Mouse (Mus musculus) midbrain, embryonic 15.5 days (tissue): ENCODE results near the gene Ky. TPM values are rescaled to one million over a fixed set of nuclear protein-coding genes. Genes with fewer than 3 reads are reported as not detected.

ENCODE experiments used
- ATAC-seq: fragments of 200-750 bp; cut with Nextera tagmentation; replicated peaks from 2 replicates; pipeline ENCODE4 v1.8.0; 2017; ENCODE audit warnings: moderate TSS enrichment
- H3K27ac ChIP-seq: fragments of 300-500 bp; sonication (generic); 2 replicates; pipeline ENCODE4 v1.5.1; 2015; ENCODE audit warnings: mild to moderate bottlenecking, inconsistent platforms
- H3K27me3 ChIP-seq: fragments of 300-500 bp; sonication (generic); replicated peaks from 2 replicates; pipeline ENCODE4 v1.6.1; 2015; ENCODE audit warnings: inconsistent platforms
- H3K36me3 ChIP-seq: fragments of 300-500 bp; sonication (generic); replicated peaks from 2 replicates; pipeline ENCODE4 v1.6.1; 2015; ENCODE audit warnings: inconsistent platforms
- H3K4me1 ChIP-seq: fragments of 300-500 bp; sonication (generic); 2 replicates; pipeline ENCODE4 v1.6.1; 2015; ENCODE audit warnings: inconsistent platforms
- H3K4me2 ChIP-seq: fragments of 300-500 bp; sonication (generic); 2 replicates; pipeline ENCODE4 v1.6.1; 2015; ENCODE audit warnings: inconsistent platforms, mild to moderate bottlenecking, moderate library complexity
- H3K4me3 ChIP-seq: fragments of 300-500 bp; sonication (generic); 2 replicates; pipeline ENCODE4 v1.5.1; 2015; ENCODE audit warnings: mild to moderate bottlenecking, inconsistent platforms
- H3K9ac ChIP-seq: fragments of 300-500 bp; sonication (generic); 2 replicates; pipeline ENCODE4 v1.6.1; 2015; ENCODE audit warnings: mild to moderate bottlenecking, inconsistent platforms
- H3K9me3 ChIP-seq: fragments of 300-500 bp; sonication (generic); 2 replicates; pipeline ENCODE4 v1.6.1; 2016; ENCODE audit warnings: inconsistent platforms
- WGBS: fragments of 180-500 bp; shearing (Covaris S2); methylation state at CpG from one replicate; pipeline ENCODE4 v1.1.7; 2015; ENCODE audit warnings: mixed read lengths; 5-methylcytosine and 5-hydroxymethylcytosine counted together
- polyA plus RNA-seq: library from polyadenylated mRNA; unstranded; fragments of >200 nt; fragmentation: Nextera tagmentation; extraction: Ambion mirVana; gene quantifications from 2 replicates; pipeline ENCODE4 v1.2.1, GENCODE M21; 2015

The Ky gene
- polyA plus RNA-seq, 1 experiment from 2014 or later = 0.80 TPM

DNA sequence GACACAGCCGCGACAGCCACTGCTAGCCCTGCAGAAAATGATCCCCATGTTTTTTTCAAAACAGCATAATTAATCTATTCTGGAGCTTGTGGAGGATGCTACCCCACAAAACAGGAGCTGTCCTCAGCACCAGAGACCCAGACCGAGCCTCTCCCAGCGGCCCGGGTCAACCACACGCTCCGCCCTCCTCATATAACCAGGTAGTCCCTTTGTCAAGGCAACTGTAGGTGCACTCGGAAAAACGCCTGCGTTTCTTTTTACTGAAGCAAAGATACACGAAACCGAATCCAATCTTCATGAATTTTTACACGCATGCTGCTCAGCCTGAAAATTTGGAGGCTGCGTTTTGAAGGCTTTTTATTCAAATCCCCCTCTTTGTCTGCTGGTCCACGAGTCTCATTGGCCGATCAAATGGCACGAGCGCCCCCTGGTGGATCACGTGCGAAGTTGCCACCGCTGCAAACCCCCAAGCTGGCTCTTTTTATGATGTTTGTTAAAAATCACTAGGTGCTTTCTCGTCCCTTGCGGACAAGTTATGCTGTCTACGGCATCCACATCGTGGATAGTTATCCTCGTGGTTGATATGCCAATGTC lies 39.3 kb downstream of the Ky start:
- peak overlapping the region; percentile 95 for H3K27ac ChIP-seq
- H3K36me3 ChIP-seq = no peaks in the 10 kb centered on the region
- H3K9ac ChIP-seq = peak overlapping the region; percentile 46
- WGBS = under 1% methylated on average over 26 of the region's 26 CpGs
- H3K4me1 ChIP-seq = peaks cover 48% of the 10 kb centered on the region
- H3K27me3 ChIP-seq = no peaks in the 10 kb centered on the region
- peak overlapping the region; percentile 58 for H3K4me2 ChIP-seq
- no peaks in the 10 kb centered on the region for H3K9me3 ChIP-seq
- ATAC-seq = peak; percentile 72
- H3K4me3 ChIP-seq = peak overlapping the region; percentile 28

DNA sequence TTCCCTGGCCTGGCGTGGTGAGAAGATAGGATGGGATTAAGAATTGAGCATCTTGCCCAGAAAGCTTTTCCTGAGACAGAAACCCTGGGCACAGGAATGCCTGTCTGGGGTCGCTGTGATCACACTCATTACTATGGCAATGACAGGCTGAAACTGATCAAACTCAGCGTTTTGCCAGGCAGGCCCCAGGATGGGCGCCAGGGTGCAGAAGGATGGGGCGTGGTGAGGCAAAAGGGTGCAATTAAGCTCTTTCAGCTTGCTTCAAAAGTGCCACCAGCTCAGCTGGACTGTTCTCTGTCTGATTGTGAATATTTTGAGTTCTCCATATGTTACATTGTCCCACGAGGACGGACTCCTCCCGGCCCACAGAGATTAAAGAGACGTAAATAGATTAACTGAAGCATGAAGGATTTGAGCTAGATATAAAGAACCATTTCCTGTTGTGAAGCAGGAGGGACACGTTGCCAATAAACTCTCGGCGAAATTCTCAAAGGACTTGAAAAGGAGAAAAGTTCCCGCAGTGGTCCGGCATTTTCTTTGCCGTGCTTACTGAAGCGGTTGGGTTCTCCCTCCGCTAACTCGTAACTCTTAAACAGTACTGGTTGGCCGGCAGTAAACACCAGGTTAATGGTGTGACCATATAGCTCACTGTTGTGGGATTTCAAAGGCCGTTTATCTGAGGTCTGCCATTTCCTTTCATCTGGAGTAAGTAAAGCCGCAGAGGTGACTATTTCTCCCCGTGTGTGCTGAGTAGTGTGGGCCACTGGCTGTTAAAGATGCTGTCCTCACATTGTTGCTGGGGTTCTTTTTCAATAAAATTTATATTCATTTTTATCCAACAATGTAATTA lies 40.1 kb downstream of the Ky start:
- Histone ChIP-seq H3K4me2 (peak overlapping the region; percentile 58), H3K36me3 (no peaks in the 10 kb centered on the region), H3K9ac (peak overlapping the region; percentile 46), H3K9me3 (no peaks in the 10 kb centered on the region), H3K27me3 (no peaks in the 10 kb centered on the region), H3K27ac (peak overlapping the region; percentile 95), H3K4me1 (peaks cover 48% of the 10 kb centered on the region), H3K4me3 (peak overlapping the region; percentile 7; the same call in 1 of the 2 replicates)
- peak; percentile 31 for ATAC-seq
- 10% methylated on average over 22 of the region's 22 CpGs for WGBS

DNA sequence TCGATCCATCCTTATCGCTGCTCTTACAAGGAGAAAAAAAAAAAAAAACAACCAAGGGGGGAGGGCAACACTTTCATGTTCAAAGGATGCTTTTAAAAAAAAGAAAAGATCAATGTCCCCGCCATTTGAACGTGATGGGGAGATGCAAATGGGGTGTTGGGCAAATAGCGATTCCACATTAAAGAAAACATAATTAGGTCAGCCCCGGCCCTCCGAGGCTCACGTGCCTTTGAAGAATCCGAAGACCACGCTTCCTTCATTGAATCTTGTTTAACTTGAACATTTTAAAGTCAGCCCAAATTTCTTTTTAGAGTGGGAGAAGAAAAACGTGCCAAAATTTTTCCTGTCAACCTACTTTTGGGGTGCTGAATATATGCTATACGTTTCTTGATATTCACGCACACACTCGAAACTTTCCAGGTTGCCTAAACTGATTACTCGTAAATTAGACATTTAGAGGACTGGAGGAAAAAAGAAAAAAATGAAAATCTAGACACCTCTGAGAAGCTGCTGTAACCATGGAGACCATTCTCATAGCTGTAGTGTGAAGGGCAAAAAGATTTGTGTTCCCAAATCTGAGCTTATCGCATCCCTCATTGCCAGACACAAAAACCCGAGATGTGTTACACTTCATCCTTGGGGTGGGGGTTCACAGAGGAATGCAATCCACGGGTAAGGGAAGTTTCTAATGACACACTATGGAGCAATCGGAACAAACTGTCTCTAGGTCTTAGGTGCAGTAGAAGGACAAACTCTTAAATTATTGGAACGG lies 40.9 kb downstream of the Ky start:
- no peak overlapping the region for H3K4me3 ChIP-seq
- WGBS = 22% methylated on average over 20 of the region's 20 CpGs
- H3K9ac ChIP-seq = peak overlapping the region; percentile 2; the same call in 1 of the 2 replicates
- peak overlapping the region; percentile 95 for H3K27ac ChIP-seq
- H3K4me2 ChIP-seq = peak overlapping the region; percentile 58
- no peaks in the 10 kb centered on the region for H3K9me3 ChIP-seq
- H3K4me1 ChIP-seq = peaks cover 48% of the 10 kb centered on the region
- no peaks in the 10 kb centered on the region for H3K27me3 ChIP-seq
- ATAC-seq = no peak
- no peaks in the 10 kb centered on the region for H3K36me3 ChIP-seq

DNA sequence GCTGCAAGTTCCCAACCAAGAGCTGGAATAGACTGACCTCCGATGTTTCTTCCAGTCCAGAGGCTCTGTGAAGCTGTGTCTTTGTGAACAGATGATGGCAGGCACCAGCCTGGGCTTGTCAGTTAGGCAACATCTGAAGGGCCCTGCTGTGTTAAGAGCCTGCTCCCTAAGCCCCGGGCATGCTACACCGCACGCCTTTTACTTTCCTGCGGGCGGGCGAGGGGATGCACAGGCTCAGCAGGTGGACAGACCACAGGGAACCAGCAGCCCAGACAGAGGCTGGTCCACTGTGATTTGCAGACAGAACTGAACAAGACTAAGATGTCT lies 41.4 kb downstream of the Ky start:
- ATAC-seq = no peak
- Histone ChIP-seq H3K27ac (peak overlapping the region; percentile 72), H3K9ac (peak overlapping the region; percentile 6; the same call in 1 of the 2 replicates), H3K9me3 (no peaks in the 10 kb centered on the region), H3K36me3 (no peaks in the 10 kb centered on the region), H3K4me3 (no peak overlapping the region), H3K4me2 (peak overlapping the region; percentile 58), H3K27me3 (no peaks in the 10 kb centered on the region), H3K4me1 (peaks cover 48% of the 10 kb centered on the region)
- 23% methylated on average over 7 of the region's 7 CpGs for WGBS

DNA sequence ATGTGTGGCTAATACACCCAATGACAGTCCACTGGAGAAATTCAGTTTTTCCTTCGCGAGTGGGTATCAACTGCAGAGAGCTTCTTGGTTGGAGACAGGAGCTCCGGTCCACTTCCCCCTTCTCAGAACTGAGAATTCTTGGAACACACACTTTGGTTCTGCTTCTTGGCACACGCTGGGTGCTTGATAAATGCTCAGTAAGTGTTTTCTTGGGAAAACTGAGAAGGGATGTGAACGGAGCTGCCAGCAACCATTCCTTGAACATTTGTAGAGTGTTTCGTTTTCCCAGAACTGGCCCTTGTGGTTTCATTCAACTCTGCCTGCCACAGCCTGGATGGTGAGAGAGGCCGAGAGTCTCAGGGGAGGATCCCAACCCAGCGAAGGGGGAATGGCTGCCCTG lies 43.7 kb downstream of the Ky start:
- Histone ChIP-seq H3K9ac (no peak overlapping the region), H3K36me3 (no peaks in the 10 kb centered on the region), H3K4me3 (no peak overlapping the region), H3K9me3 (no peaks in the 10 kb centered on the region), H3K27ac (no peak overlapping the region), H3K27me3 (no peaks in the 10 kb centered on the region), H3K4me1 (peaks cover 29% of the 10 kb centered on the region), H3K4me2 (no peak overlapping the region)
- WGBS = 84% methylated on average over 8 of the region's 8 CpGs
- no peak for ATAC-seq

DNA sequence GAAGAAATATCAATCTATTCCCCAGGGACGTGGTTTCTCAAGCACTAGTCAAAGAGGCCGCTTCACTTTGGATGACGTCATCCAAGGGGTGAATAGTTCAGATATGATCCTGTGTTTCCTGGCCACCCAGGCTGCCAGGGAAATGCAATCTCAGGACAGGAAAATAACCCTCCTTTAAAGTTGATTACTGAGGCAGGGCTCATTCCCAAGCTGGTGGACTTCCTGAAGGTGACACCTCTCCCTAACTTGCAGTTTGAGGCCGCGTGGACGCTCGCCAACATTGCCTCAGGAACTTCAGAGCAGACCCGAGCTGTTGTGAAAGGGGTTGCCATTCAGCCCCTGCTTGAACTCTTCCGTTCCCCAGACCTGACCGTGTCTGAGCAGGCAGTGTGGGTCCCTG lies 46.2 kb downstream of the Ky start:
- Histone ChIP-seq H3K9me3 (no peaks in the 10 kb centered on the region), H3K27me3 (no peaks in the 10 kb centered on the region), H3K4me1 (peaks cover 10% of the 10 kb centered on the region), H3K4me2 (no peak overlapping the region), H3K9ac (no peak overlapping the region), H3K36me3 (no peaks in the 10 kb centered on the region), H3K27ac (no peak overlapping the region), H3K4me3 (no peak overlapping the region)
- ATAC-seq = no peak
- 87% methylated on average over 10 of the region's 10 CpGs for WGBS

DNA sequence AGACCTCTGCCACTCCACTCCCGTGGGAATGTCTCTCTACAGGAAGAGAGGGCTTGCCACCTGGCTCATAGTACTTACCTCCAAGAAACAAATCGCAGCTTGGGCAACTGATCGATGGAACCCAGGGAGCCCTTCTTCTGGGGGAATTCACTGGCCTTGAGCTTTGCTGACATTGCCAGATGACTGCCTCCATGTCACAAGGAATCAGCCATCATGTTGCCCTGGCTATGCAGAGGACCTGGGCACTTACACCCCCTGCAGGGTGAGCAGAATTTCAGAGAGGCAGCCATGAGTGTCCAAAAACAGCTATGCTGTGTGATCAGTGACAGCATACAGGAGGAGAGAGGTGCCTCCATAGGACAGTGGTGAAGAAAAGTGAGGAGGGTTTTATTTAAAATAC lies 48.2 kb downstream of the Ky start:
- no peak overlapping the region for H3K27ac ChIP-seq
- no peaks in the 10 kb centered on the region for H3K36me3 ChIP-seq
- ATAC-seq = no peak
- no peak overlapping the region for H3K9ac ChIP-seq
- H3K4me2 ChIP-seq = no peak overlapping the region
- H3K9me3 ChIP-seq = no peaks in the 10 kb centered on the region
- H3K27me3 ChIP-seq = no peaks in the 10 kb centered on the region
- no peaks in the 10 kb centered on the region for H3K4me1 ChIP-seq
- H3K4me3 ChIP-seq = no peak overlapping the region
- 78% methylated on average over 3 of the region's 3 CpGs for WGBS

DNA sequence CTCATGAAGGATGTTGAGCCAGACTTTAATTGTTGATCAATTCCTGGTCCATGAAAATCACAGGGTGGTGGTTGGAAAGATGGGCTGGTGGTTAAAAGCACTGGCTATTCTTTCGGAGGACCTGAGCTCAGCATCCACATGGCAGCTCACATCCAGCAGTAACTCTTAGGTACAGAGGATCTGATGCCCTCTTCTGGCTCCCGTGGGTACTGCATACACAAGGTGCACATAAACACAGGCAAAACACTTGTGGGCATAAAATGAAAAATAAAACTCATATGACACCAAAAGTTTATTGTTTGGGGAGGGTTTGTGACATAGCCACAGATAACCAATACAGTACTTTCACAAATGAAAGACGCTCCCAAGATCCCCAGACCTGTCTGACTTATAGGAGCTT lies 52.9 kb downstream of the Ky start:
- WGBS = 89% methylated on average over 3 of the region's 3 CpGs

DNA sequence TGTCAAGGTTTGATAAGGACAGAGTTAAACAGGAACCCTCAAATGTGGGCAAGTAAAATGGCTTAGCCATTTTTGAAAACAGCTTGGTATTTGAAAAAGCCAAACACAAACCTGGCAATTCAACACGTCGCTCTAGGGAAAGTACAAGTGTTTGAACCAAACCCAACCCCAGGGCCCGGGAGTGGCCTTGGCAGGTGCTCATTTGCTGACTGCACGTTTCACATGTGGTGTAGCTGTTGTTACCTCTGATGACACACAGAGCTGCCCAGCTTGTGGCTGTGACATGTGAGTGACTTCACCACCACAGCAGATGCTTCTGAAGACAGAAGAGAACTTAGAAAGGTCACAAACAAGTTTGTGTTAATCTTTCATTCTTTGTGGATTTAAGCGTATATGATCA lies 67.3 kb downstream of the Ky start:
- Histone ChIP-seq H3K27me3 (no peaks in the 10 kb centered on the region), H3K4me3 (no peak overlapping the region), H3K9ac (no peak overlapping the region), H3K9me3 (no peaks in the 10 kb centered on the region), H3K36me3 (no peaks in the 10 kb centered on the region), H3K4me1 (no peaks in the 10 kb centered on the region), H3K4me2 (no peak overlapping the region), H3K27ac (no peak overlapping the region)
- no peak for ATAC-seq
- 84% methylated on average over 5 of the region's 5 CpGs for WGBS

More for the DNA sequence above, 52.9 kb downstream of the Ky start:
- Histone ChIP-seq H3K9me3 (no peaks in the 10 kb centered on the region), H3K27me3 (no peaks in the 10 kb centered on the region), H3K9ac (no peak overlapping the region), H3K4me2 (no peak overlapping the region), H3K4me1 (no peaks in the 10 kb centered on the region), H3K36me3 (no peaks in the 10 kb centered on the region), H3K27ac (no peak overlapping the region), H3K4me3 (no peak overlapping the region)
- no peak for ATAC-seq

DNA sequence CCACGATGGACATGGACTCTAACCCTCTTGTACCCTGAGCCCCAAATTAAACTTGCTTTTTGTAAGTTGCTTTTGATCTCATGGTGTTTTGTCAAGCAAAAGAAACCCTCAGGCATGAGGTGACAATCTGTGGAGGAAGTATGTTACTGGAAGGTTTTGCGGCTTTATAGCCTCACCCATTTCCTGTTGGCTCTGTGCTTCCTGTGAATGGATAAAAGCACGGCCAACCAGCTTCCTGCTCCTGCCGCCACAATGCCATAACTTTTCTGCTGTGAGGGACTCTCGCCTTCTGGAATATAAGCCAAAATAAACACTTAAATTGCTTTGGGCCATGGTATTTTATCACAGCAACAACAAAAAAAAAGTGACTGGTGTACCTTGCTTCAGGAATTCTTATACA lies 71.9 kb downstream of the Ky start:
- ATAC-seq = no peak
- no peak overlapping the region for H3K9ac ChIP-seq
- 84% methylated on average over 5 of the region's 5 CpGs for WGBS
- no peak overlapping the region for H3K27ac ChIP-seq
- H3K9me3 ChIP-seq = no peaks in the 10 kb centered on the region
- H3K4me2 ChIP-seq = no peak overlapping the region
- H3K4me1 ChIP-seq = no peaks in the 10 kb centered on the region
- no peak overlapping the region for H3K4me3 ChIP-seq
- no peaks in the 10 kb centered on the region for H3K27me3 ChIP-seq
- no peaks in the 10 kb centered on the region for H3K36me3 ChIP-seq

DNA sequence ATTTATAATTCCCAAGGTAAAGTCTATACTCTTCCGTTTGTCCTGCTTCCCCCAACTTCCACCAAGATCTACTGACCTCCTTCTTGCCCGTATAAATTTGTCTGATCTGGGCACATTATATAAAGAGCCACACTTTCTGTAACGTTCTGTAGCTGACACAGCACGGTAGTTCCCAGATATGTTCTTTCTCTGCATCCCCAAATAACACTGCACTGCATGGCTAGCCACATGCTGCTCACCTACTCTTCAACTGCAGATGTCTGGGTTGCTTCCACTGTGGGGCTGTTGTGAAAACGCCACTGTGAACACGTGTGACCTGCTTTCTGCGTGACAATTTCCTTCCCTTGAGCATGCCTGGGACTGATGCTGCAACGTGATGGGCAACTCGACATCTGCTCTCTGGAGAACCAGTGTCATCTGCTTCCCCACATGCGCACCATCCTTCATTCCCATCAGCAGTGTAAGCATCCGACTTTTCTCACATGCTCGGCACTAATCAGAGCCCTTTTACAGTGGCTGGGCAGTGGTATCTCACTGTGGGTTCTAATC lies 76.4 kb downstream of the Ky start:
- WGBS = 85% methylated on average over 12 of the region's 12 CpGs
- Histone ChIP-seq H3K36me3 (no peaks in the 10 kb centered on the region; the same call in 1 of the 2 replicates), H3K9ac (no peak overlapping the region), H3K9me3 (no peaks in the 10 kb centered on the region), H3K27me3 (no peaks in the 10 kb centered on the region), H3K4me2 (no peak overlapping the region), H3K4me1 (no peaks in the 10 kb centered on the region), H3K27ac (no peak overlapping the region), H3K4me3 (no peak overlapping the region)
- no peak for ATAC-seq

DNA sequence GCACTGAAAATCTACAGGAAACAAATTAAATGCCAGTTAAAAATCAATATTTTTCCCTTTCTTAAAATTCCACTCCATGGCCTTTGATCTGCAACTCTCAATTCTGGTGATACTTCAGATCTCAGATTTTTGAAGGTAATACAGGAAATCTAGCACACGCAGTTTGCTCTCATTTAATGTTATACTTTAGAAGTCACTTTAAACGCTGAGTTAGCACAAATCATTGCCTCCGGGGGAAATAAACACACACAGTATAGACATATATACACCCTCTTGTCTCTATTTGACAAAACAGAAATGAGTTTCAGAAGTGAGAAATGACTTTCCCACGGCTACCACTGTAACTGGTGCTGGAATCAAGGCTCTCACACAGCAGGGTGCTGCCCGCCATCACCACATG lies 81.8 kb downstream of the Ky start:
- H3K4me1 ChIP-seq = no peaks in the 10 kb centered on the region
- H3K4me2 ChIP-seq = no peak overlapping the region
- ATAC-seq = no peak
- no peaks in the 10 kb centered on the region for H3K9me3 ChIP-seq
- no peaks in the 10 kb centered on the region for H3K27me3 ChIP-seq
- no peaks in the 10 kb centered on the region; the same call in 1 of the 2 replicates for H3K36me3 ChIP-seq
- H3K9ac ChIP-seq = no peak overlapping the region
- 80% methylated on average over 5 of the region's 5 CpGs for WGBS
- H3K4me3 ChIP-seq = no peak overlapping the region
- no peak overlapping the region for H3K27ac ChIP-seq
